Mouse (Mus musculus) gastrocnemius, postnatal 25 days (tissue): ENCODE measurements around the gene Plk5. TPM values are rescaled to one million over a fixed set of nuclear protein-coding genes. Genes with fewer than 3 reads are reported as not detected.

Source experiments
- DNase-seq: peaks from one replicate; pipeline ENCODE4 v3.0.0; 2022
- total RNA-seq, 2 experiments: library from RNA; stranded (reverse); gene quantifications; 1 replicate in 1 of 2; 2 replicates in 1 of 2; pipeline ENCODE4 v1.2.3; 2021

Plk5 gene
- total RNA-seq, 2 experiments from 2014 or later, result 0.13 TPM

- no peak for DNase-seq
Measured at GRCm38 (mm10) chr10:80357336-80357735, 1.1 kb downstream of the Plk5 start.

GRCm38 (mm10) chr10:80357994-80358639 lies 1.9 kb downstream of the Plk5 start:
- no peak for DNase-seq

GRCm38 (mm10) chr10:80363734-80364133 lies 7.5 kb downstream of the Plk5 start:
- DNase-seq, result no peak

GRCm38 (mm10) chr10:80365736-80366135 lies 9.5 kb downstream of the Plk5 start:
- DNase-seq, result no peak

GRCm38 (mm10) chr10:80367954-80368353 lies 11.7 kb downstream of the Plk5 start:
- no peak for DNase-seq

- DNase-seq, result no peak
Measured at GRCm38 (mm10) chr10:80368392-80368791, 12.1 kb downstream of the Plk5 start.

- no peak for DNase-seq
Measured at GRCm38 (mm10) chr10:80369995-80370747, 13.9 kb downstream of the Plk5 start.

GRCm38 (mm10) chr10:80371411-80371966 lies 15.2 kb downstream of the Plk5 start:
- DNase-seq, result no peak

- no peak for DNase-seq
Measured at GRCm38 (mm10) chr10:80371983-80372382, 15.7 kb downstream of the Plk5 start.

GRCm38 (mm10) chr10:80372706-80373105 lies 16.4 kb downstream of the Plk5 start:
- DNase-seq, result no peak

- DNase-seq, result peak; percentile 55
Measured at GRCm38 (mm10) chr10:80374063-80374462, 17.8 kb downstream of the Plk5 start.

GRCm38 (mm10) chr10:80376160-80376559 lies 19.9 kb downstream of the Plk5 start:
- DNase-seq, result peak; percentile 82

GRCm38 (mm10) chr10:80377716-80378115 lies 21.5 kb downstream of the Plk5 start:
- DNase-seq, result no peak

- no peak for DNase-seq
Measured at GRCm38 (mm10) chr10:80382641-80383365, 26.5 kb downstream of the Plk5 start.

GRCm38 (mm10) chr10:80383431-80383830 lies 27.2 kb downstream of the Plk5 start:
- DNase-seq, result no peak

GRCm38 (mm10) chr10:80384115-80384639 lies 27.9 kb downstream of the Plk5 start:
- no peak for DNase-seq

GRCm38 (mm10) chr10:80384709-80385108 lies 28.4 kb downstream of the Plk5 start:
- no peak for DNase-seq

- no peak for DNase-seq
Measured at GRCm38 (mm10) chr10:80385310-80385709, 29.1 kb downstream of the Plk5 start.

- no peak for DNase-seq
Measured at GRCm38 (mm10) chr10:80385811-80386734, 29.8 kb downstream of the Plk5 start.

- no peak for DNase-seq
Measured at GRCm38 (mm10) chr10:80386735-80387471, 30.6 kb downstream of the Plk5 start.

GRCm38 (mm10) chr10:80387522-80387959 lies 31.3 kb downstream of the Plk5 start, which contains the start of gene Mex3d:
TSS of gene Mex3d (minus strand) at chr10:80387659.
- peak; percentile 88 for DNase-seq
